Mouse (Mus musculus) embryo, embryonic 10.5 days (tissue): Measurements from ENCODE around the gene Zkscan14.
"Not testable (repeated sequence)": the region's sequence is repeated elsewhere in the genome, so short reads cannot be mapped to it uniquely, and the experiment has no call there.

Experiments
- DNase-seq: peaks from one replicate; pipeline ENCODE4 v3.0.0-alpha.2; 2015; ENCODE audit warnings: low spot score

The Zkscan14 gene

GRCm38 (mm10) chr5:145201321-145201991 is at the start of gene Zkscan14:
Zkscan14 (minus strand) TSS chr5:145201868.
- peak; percentile 94 for DNase-seq

DNA sequence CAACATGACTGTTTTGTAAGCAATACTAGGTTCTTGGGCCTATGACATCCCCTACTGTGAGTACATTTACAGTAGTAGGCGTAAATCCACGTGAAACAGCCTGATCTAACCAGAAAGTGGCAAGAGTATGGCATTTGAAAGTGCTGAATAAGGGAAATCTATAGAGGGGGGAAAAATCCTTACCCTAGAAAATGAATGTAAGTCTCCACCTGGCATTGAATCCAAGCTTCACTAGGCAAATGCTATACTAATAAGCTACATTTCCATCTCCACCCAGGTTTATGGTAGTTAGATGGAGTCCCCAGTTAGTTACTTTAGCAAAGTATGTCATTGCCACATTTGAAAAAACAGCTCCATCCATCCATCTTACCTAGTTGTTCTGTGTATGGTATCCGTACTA is 47.9 kb upstream of the Zkscan14 start:
- no peak for DNase-seq

- peak; percentile 38 for DNase-seq
These were observed 33.0 kb upstream of the Zkscan14 start for GRCm38 (mm10) chr5:145234636-145235035.

DNA sequence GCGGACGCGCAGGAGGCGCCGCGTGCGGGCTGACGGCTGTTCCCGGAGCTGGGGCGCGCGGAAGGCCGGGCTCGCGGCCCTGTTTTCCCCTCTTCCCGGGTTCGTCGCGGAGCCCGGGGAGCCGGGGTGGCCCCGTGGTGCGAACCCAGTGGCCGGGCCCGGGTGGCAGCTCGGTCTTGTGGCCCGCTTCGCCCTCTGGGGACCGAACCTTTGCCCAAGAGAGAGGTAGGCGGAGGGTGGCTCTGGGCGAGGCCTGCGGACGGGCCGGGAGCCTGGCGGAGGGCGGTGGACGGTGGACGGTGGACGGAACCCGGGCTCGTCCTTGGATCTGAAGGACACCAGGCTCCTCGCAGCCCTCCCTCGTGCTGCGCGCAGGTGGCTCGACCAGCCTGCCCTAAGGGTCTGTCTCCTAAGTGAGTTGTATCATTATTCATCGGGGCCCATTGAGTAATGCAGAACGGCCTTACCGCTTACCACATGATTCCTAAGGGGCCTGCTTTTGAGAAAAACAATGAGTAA is 30.3 kb upstream of the Zkscan14 start:
- peak; percentile 27 for DNase-seq

GRCm38 (mm10) chr5:145231367-145231871 is 29.8 kb upstream of the Zkscan14 start, which contains the start of gene Zfp655:
Zfp655 (plus strand) TSS chr5:145231715.
- peak; percentile 96 for DNase-seq

- DNase-seq: no peak
These were observed 29.0 kb upstream of the Zkscan14 start for GRCm38 (mm10) chr5:145230641-145231040.

- DNase-seq: not testable (repeated sequence)
These were observed 27.6 kb upstream of the Zkscan14 start for GRCm38 (mm10) chr5:145229283-145229682.

GRCm38 (mm10) chr5:145226453-145226852 is 24.8 kb upstream of the Zkscan14 start:
- DNase-seq: no peak

- DNase-seq: no peak
These were observed 21.7 kb upstream of the Zkscan14 start for GRCm38 (mm10) chr5:145223395-145223794.

GRCm38 (mm10) chr5:145222840-145223239 is 21.2 kb upstream of the Zkscan14 start:
- DNase-seq: no peak

- DNase-seq: no peak
These were observed 18.3 kb upstream of the Zkscan14 start for GRCm38 (mm10) chr5:145219981-145220380.

DNA sequence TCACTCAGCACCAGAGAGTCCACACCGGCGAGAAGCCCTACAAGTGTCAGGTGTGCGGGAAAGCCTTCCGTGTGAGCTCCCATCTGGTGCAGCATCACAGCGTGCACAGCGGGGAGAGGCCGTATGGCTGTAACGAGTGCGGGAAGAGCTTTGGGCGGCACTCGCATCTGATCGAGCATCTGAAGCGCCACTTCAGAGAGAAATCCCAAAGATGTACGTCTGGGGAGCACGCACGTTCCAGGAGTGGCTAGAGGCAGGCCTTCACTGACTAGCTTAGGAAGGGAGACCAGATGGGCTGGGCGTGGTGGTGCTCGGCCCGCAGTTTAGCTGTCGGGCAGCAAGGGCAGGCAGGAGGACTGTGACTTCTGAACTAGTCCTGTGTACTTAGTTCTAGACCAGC is 17.0 kb upstream of the Zkscan14 start:
- DNase-seq: no peak

- DNase-seq: no peak
These were observed 16.5 kb upstream of the Zkscan14 start for GRCm38 (mm10) chr5:145218206-145218605.

GRCm38 (mm10) chr5:145217746-145218145 is 16.1 kb upstream of the Zkscan14 start:
- no peak for DNase-seq

- DNase-seq: no peak
These were observed 13.0 kb upstream of the Zkscan14 start for GRCm38 (mm10) chr5:145214679-145215078.

DNA sequence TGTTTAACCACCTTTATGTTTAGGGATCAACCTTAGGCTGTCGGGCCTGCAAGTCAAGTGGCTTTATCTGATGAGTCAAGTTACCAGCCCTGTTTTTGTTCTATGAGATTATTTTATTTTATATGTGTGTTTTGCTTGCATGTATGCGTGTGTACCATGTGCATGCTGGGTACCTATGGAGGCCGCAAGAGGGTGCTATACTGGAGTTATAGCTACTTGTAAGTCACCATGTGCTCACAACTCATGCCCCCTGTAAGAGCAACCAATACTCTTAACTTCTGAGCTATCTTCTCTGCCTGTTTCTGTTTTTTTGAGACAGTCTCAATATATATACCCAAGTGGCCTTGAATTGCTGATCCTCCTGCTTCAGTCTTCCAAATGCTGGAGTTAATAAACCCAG is 11.8 kb upstream of the Zkscan14 start:
- no peak for DNase-seq

- DNase-seq: no peak
These were observed 10.5 kb upstream of the Zkscan14 start for GRCm38 (mm10) chr5:145212216-145212615.

- no peak for DNase-seq
These were observed 9.7 kb upstream of the Zkscan14 start for GRCm38 (mm10) chr5:145211340-145211739.

- not testable (repeated sequence) for DNase-seq
These were observed 6.7 kb upstream of the Zkscan14 start for GRCm38 (mm10) chr5:145208391-145208790.

- DNase-seq: no peak
These were observed 6.3 kb upstream of the Zkscan14 start for GRCm38 (mm10) chr5:145207954-145208353.

DNA sequence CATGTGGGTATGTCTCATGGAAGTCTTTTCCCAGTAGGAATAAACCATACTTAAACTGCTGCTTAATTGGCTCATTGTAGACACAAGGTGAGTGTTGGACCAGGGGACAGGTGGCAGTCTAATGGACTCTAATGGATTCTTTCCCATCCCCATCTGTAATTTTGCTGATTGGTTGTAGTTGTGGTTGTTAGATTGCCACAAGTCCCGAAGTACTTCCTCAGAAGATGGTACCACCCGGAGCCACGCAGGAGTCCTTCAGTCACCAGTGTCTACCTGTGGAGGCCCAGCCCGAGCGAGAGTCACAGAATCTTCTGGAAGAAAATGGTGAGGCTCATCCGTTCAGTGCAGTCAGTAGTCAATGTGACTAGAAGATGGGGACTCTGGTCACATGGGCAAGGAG is 5.7 kb upstream of the Zkscan14 start:
- DNase-seq: no peak

DNA sequence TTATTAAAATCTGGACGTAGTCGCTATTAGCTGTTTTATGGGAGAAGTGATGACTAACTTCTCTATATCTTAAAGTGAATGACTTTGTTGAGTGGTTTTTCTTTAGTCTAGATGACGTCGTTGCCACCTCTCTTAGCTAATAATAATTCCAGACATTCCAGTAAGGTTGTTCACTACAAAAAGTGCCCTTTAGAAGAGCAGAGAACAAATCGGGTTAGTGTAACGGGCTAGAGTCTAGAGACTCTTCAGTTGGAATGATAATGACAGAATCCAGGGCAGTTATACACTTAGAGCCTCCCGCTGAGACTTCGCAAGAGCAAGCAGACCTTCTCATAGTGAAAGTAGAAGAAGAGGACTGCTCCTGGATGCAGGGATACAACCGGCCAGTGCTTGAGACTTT is 3.4 kb upstream of the Zkscan14 start:
- DNase-seq: no peak

DNA sequence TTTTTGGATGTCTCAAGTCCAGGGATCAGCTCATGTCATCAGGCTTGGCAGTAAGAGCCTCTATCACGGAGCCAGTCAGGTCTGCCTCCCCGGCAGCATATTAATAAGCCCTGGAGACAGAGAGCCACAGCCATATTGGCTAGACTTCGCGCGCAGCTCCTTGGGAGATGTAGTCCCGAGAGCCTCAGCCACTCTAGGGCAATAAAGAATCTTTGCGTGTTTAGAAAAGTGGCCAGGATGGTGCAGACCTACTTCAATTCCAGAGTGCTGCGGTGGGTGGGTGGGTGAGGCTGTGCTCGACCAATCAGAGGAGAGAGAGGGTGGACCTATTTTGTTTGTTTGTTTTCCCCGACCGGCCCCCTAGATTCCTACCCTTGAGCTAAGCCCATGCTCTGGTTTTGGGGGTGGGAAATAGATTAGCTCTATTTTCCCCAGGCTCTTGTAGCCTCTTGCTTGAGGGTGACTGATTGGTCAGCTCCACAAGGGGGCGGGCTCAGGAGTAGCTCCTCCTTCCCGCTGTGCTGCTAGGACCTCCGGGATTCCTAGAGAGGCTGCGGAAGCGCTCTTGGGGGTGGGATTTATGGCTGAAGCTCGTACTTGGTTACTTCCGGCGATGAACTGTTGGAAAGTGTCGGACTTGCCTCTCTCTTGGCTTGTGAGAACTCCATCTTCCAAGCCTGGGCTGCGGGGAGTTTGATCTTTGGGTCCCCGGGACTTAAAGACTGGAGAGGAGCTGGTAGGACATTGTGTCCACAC is 2.4 kb upstream of the Zkscan14 start, which contains the start of gene Zkscan5:
TSS of gene Zkscan5 (plus strand) at position 627 of the 756 bp plus-strand sequence.
- DNase-seq: peak; percentile 99
